Mouse (Mus musculus): Measurements from ENCODE around the gene 1700019A02Rik.

GRCm38 (mm10) chr1:53194536-53194935 is 7.1 kb upstream of the 1700019A02Rik start:
- TF ChIP-seq EP300 (IDR thresholded peaks at IDR 0.05; ENCODE audit: low read depth), result no peak
- TF ChIP-seq CTCF (IDR thresholded peaks at IDR 0.05; ENCODE audit: low read depth), result no peak

All from liver, embryonic 14.5 days (tissue).